Mouse (Mus musculus) liver, embryonic 16.5 days (tissue): Measurements from ENCODE around the gene Gm10352. TPM values are rescaled to one million over a fixed set of nuclear protein-coding genes. Genes with fewer than 3 reads are reported as not detected.
"Not testable (repeated sequence)": the region's sequence is repeated elsewhere in the genome, so short reads cannot be mapped to it uniquely, and the experiment has no call there.

Source experiments
- ATAC-seq: fragments of 200-750 bp; cut with Nextera tagmentation; 2 replicates; pipeline ENCODE4 v1.8.0; 2017; ENCODE audit warnings: low read depth, mild to moderate bottlenecking, moderate number of reproducible peaks, moderate library complexity
- H3K27ac ChIP-seq: fragments of 300-500 bp; sonication (generic); 2 replicates; pipeline ENCODE4 v1.5.1; 2014; ENCODE audit warnings: mild to moderate bottlenecking, low read length
- H3K27me3 ChIP-seq: fragments of 300-500 bp; sonication (generic); 2 replicates; pipeline ENCODE4 v1.6.1; 2014; ENCODE audit warnings: low read depth, low read length, mixed read lengths; ENCODE audit not compliant: control insufficient read depth, insufficient read depth
- H3K36me3 ChIP-seq: fragments of 300-500 bp; sonication (generic); 2 replicates; pipeline ENCODE4 v1.6.1; 2014; ENCODE audit warnings: mild to moderate bottlenecking; ENCODE audit not compliant: control insufficient read depth, insufficient read depth
- H3K4me1 ChIP-seq: fragments of 300-500 bp; sonication (generic); 2 replicates; pipeline ENCODE4 v1.6.1; 2014; ENCODE audit warnings: low read depth, low read length, mixed read lengths; ENCODE audit not compliant: control insufficient read depth
- H3K4me2 ChIP-seq: fragments of 300-500 bp; sonication (generic); 2 replicates; pipeline ENCODE4 v1.6.1; 2014; ENCODE audit warnings: low read depth, low read length, mixed read lengths
- H3K4me3 ChIP-seq: fragments of 300-500 bp; sonication (generic); 2 replicates; pipeline ENCODE4 v1.5.1; 2014; ENCODE audit warnings: low read depth, mild to moderate bottlenecking, low read length
- H3K9ac ChIP-seq: fragments of 300-500 bp; sonication (generic); 2 replicates; pipeline ENCODE4 v1.6.1; 2014; ENCODE audit warnings: low read depth, low read length
- H3K9me3 ChIP-seq: fragments of 300-500 bp; sonication (generic); replicated peaks from 2 replicates; pipeline ENCODE4 v1.6.1; 2016; ENCODE audit warnings: low read length; ENCODE audit not compliant: control insufficient read depth
- WGBS: fragments of 180-500 bp; shearing (Covaris S2); extraction: QIAGEN DNeasy Blood & Tissue Kit; methylation state at CpG from one replicate; pipeline ENCODE4 v1.1.7; 2014; ENCODE audit not compliant: insufficient replicate concordance; 5-methylcytosine and 5-hydroxymethylcytosine counted together
- polyA plus RNA-seq: library from polyadenylated mRNA; unstranded; fragments of >200 nt; fragmentation: Nextera tagmentation; extraction: Ambion mirVana; gene quantifications from 2 replicates; pipeline ENCODE4 v1.2.1, GENCODE M21; 2015

The Gm10352 gene
- not detected in 2 replicates for polyA plus RNA-seq

DNA sequence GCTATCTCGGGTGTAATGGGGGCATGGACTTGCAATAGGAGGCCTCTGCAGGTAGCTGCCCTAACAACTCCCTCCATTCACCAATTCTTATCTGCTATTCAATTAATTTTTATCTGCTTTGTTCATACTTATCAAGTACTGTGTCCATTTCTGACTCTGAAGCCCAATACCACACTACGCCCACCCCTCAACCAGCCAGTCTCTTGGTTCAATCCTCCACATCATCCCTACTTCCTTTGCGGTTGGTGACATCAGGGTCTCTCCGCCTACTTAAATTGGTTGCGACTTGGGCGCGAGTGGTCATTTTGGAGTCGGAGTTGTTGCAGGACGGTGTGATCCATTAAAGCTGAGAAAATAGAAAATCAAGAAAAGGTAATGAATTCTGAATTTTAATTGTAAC is at the start of gene Gm10352:
TSS of gene Gm10352 (plus strand) at position 301 of the 400 bp plus-strand sequence.
- not testable (repeated sequence) for ATAC-seq, H3K36me3 ChIP-seq, H3K9me3 ChIP-seq, H3K4me1 ChIP-seq, H3K27me3 ChIP-seq, H3K4me2 ChIP-seq, H3K4me3 ChIP-seq, H3K27ac ChIP-seq, H3K9ac ChIP-seq
- no CpG with 5 or more reads among the region's 9 CpGs for WGBS

DNA sequence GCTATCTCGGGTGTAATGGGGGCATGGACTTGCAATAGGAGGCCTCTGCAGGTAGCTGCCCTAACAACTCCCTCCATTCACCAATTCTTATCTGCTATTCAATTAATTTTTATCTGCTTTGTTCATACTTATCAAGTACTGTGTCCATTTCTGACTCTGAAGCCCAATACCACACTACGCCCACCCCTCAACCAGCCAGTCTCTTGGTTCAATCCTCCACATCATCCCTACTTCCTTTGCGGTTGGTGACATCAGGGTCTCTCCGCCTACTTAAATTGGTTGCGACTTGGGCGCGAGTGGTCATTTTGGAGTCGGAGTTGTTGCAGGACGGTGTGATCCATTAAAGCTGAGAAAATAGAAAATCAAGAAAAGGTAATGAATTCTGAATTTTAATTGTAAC is 31.5 kb downstream of the Gm10352 start, which contains the start of gene Gm29289:
TSS of gene Gm29289 (plus strand) at position 301 of the 400 bp plus-strand sequence.
- ATAC-seq, H3K27ac ChIP-seq, H3K4me3 ChIP-seq, H3K27me3 ChIP-seq, H3K4me1 ChIP-seq, H3K36me3 ChIP-seq, H3K9ac ChIP-seq, H3K4me2 ChIP-seq, H3K9me3 ChIP-seq: not testable (repeated sequence)
- no CpG with 5 or more reads among the region's 9 CpGs for WGBS

Other genes with a start within 250 kb of the Gm10352 start
- gene Sry, start 237.3 kb upstream of the Gm10352 start, polyA plus RNA-seq, result not detected in 2 replicates
- gene H2al2b, start 180.3 kb upstream of the Gm10352 start, polyA plus RNA-seq, result not detected in 2 replicates
- not detected in 2 replicates for gene Gm4064, start 104.8 kb upstream of the Gm10352 start, polyA plus RNA-seq
- not detected in 2 replicates for gene Rbmy, start 70.3 kb upstream of the Gm10352 start, polyA plus RNA-seq
- not detected in 2 replicates for gene Gm10256, start 70.3 kb upstream of the Gm10352 start, polyA plus RNA-seq
- gene Gm29289, start 31.6 kb downstream of the Gm10352 start, polyA plus RNA-seq, result not detected in 2 replicates